Mouse (Mus musculus) kidney, adult 2 months (tissue): Measurements from ENCODE around the gene Actn1.

Source experiments
- CTCF ChIP-seq: fragments of 200-500 bp; conservative IDR thresholded peaks from 2 replicates; pipeline ENCODE4 v1.5.1; 2011; ENCODE audit warnings: low read depth, mild to moderate bottlenecking, control low read depth, low read length, moderate library complexity, mixed read lengths; ENCODE audit not compliant: insufficient read depth, insufficient read length
- POLR2A ChIP-seq: fragments of 200-500 bp; IDR thresholded peaks from one replicate; pipeline ENCODE4 v1.6.1; 2011; ENCODE audit warnings: low read depth, low read length, control low read depth

- TF ChIP-seq CTCF (peak; percentile 73), POLR2A (no peak)
Measured at GRCm38 (mm10) chr12:80153687-80154326, 106.4 kb downstream of the Actn1 start.
